Comparison of ENCODE assay signal across 12 mouse cellular contexts in the genomic region with DNA sequence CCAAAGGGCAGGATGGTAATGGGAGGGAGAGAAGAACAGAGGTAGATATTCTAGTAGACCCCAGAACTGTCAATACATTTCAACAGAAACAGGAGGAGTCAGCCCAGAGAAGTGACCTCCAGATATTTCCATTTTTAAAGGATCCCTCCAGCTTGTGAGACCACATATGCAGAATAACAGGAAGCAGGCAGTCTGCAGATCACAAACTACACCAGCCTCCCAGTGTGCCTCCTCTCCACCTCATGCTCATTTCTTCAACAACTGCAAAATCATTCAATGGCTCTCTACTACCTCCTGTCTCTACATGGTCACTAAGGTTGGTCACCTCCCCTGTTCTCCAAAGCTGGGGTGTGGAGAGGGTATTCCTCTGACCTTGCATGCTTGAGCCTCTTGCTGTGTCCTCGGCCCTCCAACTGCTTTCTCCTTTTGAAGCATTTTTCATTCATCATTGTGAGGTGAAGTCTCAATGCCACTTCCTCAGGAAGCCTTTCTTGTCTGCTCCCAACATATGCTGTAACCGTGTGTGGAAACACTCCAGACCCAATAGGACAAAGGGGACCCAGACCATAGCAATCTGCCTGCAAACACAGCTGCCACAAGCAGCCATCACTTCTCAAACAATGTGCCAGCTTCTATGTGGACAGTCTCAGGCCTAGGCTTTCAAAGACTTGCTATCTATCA. TPM values are rescaled to one million over a fixed set of nuclear protein-coding genes. Genes with fewer than 3 reads are reported as not detected.
DNase-seq lines count a peak whose midpoint lies in the region; ATAC-seq lines count a peak whose summit lies in the region.
"Had no signal": no experiment of that assay in that cellular context is flagged by ENCODE, and none has a peak within 500 bp of the region (broad histone marks: within the 10 kb centered on the region; RNA-seq: fewer than 3 reads in every experiment).

No protein-coding gene starts in this region.

- H3K9me3 ChIP-seq in heart, embryonic 13.5 days = no peaks in the 10 kb centered on the region
- H3K9me3 ChIP-seq in liver, embryonic 16.5 days (replicated peaks; ENCODE audit: control insufficient read depth, low read length) = no peaks in the 10 kb centered on the region
- no peaks in the 10 kb centered on the region for H3K9me3 ChIP-seq in intestine, embryonic 15.5 days
- no peaks in the 10 kb centered on the region for H3K9me3 ChIP-seq in hindbrain, embryonic 14.5 days (ENCODE audit: control insufficient read depth, low read length)
- H3K9me3 ChIP-seq: limb, embryonic 15.5 days had no signal

- peaks cover 51% of the 10 kb centered on the region for H3K4me1 ChIP-seq in heart, embryonic 13.5 days
- H3K4me1 ChIP-seq in liver, embryonic 16.5 days (ENCODE audit: control insufficient read depth, low read depth, low read length) = peaks cover 58% of the 10 kb centered on the region
- H3K4me1 ChIP-seq in intestine, embryonic 15.5 days (replicated peaks) = peaks cover 14% of the 10 kb centered on the region; the same call in 1 of the 2 replicates
- peaks cover under 1% of the 10 kb centered on the region; the same call in 1 of the 2 replicates for H3K4me1 ChIP-seq in hindbrain, embryonic 14.5 days (replicated peaks; ENCODE audit: control insufficient read depth, insufficient read depth, low read length)

- peaks cover 16% of the 10 kb centered on the region for H3K27me3 ChIP-seq in heart, embryonic 13.5 days (replicated peaks)
- no peaks in the 10 kb centered on the region for H3K27me3 ChIP-seq in liver, embryonic 16.5 days (ENCODE audit: control insufficient read depth, insufficient read depth, low read depth, low read length)
- H3K27me3 ChIP-seq in intestine, embryonic 15.5 days (replicated peaks) = peaks cover 4% of the 10 kb centered on the region; the same call in 1 of the 2 replicates
- peaks cover 33% of the 10 kb centered on the region for H3K27me3 ChIP-seq in hindbrain, embryonic 14.5 days (ENCODE audit: control insufficient read depth, insufficient read depth, low read length)

- DNase-seq in heart, adult 11 months = no peak
- DNase-seq in 416B (ENCODE audit: low read depth) = peak; percentile 93
- no peak for DNase-seq in embryo, embryonic 10 days (ENCODE audit: low spot score)
- no peak for DNase-seq in hindbrain, embryonic 14.5 days (ENCODE audit: low spot score)
- DNase-seq: cerebellum, postnatal 36 days; gastrocnemius, postnatal 25 days had no signal

- no peak for ATAC-seq in heart, embryonic 13.5 days (ENCODE audit: extremely low read depth, insufficient number of reproducible peaks, low FRiP score, low TSS enrichment)
- peak; percentile 13 for ATAC-seq in activated CD4-positive, CD25-positive, alpha-beta regulatory T cell, adult 4 months
- ATAC-seq in liver, embryonic 16.5 days (ENCODE audit: low read depth) = no peak
- ATAC-seq in intestine, embryonic 15.5 days = no peak
- ATAC-seq in hindbrain, embryonic 14.5 days (ENCODE audit: low FRiP score) = no peak
- ATAC-seq: hindbrain, postnatal 0 days had no signal

- no peak overlapping the region for H3K9ac ChIP-seq in heart, embryonic 13.5 days
- H3K9ac ChIP-seq in liver, embryonic 16.5 days (ENCODE audit: low read depth, low read length) = no peak overlapping the region
- H3K9ac ChIP-seq in intestine, embryonic 15.5 days = no peak overlapping the region
- no peak overlapping the region for H3K9ac ChIP-seq in hindbrain, embryonic 14.5 days
- H3K9ac ChIP-seq: limb, embryonic 15.5 days had no signal

- whole genome bisulfite sequencing in heart, embryonic 13.5 days = 34% methylated on average over 2 of the region's 2 CpGs
- 27% methylated on average over 2 of the region's 2 CpGs for WGBS in liver, embryonic 16.5 days (ENCODE audit: insufficient replicate concordance)
- 65% methylated on average over 2 of the region's 2 CpGs for WGBS in intestine, embryonic 15.5 days
- WGBS in hindbrain, embryonic 14.5 days = 34% methylated on average over 2 of the region's 2 CpGs

- no peaks in the 10 kb centered on the region for H3K36me3 ChIP-seq in heart, embryonic 13.5 days
- no peaks in the 10 kb centered on the region for H3K36me3 ChIP-seq in liver, embryonic 16.5 days (ENCODE audit: control insufficient read depth, insufficient read depth)
- no peaks in the 10 kb centered on the region for H3K36me3 ChIP-seq in intestine, embryonic 15.5 days
- H3K36me3 ChIP-seq in hindbrain, embryonic 14.5 days (replicated peaks; ENCODE audit: control insufficient read depth, insufficient read depth) = no peaks in the 10 kb centered on the region
- H3K36me3 ChIP-seq: limb, embryonic 15.5 days had no signal

- peak overlapping the region; percentile 58; the same call in 1 of the 2 replicates for H3K27ac ChIP-seq in heart, embryonic 13.5 days (replicated peaks)
- H3K27ac ChIP-seq in liver, embryonic 16.5 days (ENCODE audit: low read length) = 0 out of 2 replicates have a peak overlapping the region, but pooled peaks have one; percentile 9
- H3K27ac ChIP-seq in intestine, embryonic 15.5 days = no peak overlapping the region
- no peak overlapping the region for H3K27ac ChIP-seq in hindbrain, embryonic 14.5 days
- H3K27ac ChIP-seq: hindbrain, postnatal 0 days; limb, embryonic 15.5 days had no signal

- H3K4me3 ChIP-seq in heart, embryonic 13.5 days = no peak overlapping the region
- H3K4me3 ChIP-seq in liver, embryonic 16.5 days (ENCODE audit: low read depth, low read length) = no peak overlapping the region
- no peak overlapping the region for H3K4me3 ChIP-seq in intestine, embryonic 15.5 days (replicated peaks)
- H3K4me3 ChIP-seq in hindbrain, embryonic 14.5 days (replicated peaks; ENCODE audit: low read length) = no peak overlapping the region
- H3K4me3 ChIP-seq: limb, embryonic 15.5 days had no signal

- H3K4me2 ChIP-seq in heart, embryonic 13.5 days = no peak overlapping the region
- no peak overlapping the region for H3K4me2 ChIP-seq in liver, embryonic 16.5 days (ENCODE audit: low read depth, low read length)
- H3K4me2 ChIP-seq in intestine, embryonic 15.5 days (replicated peaks) = no peak overlapping the region
- H3K4me2 ChIP-seq in hindbrain, embryonic 14.5 days (replicated peaks) = no peak overlapping the region
- H3K4me2 ChIP-seq: limb, embryonic 15.5 days had no signal

RNA-seq across cellular contexts. Expression of a gene that starts 7.1 kb away (rescaled TPM):
- polyA plus RNA-seq in heart, embryonic 13.5 days (2015; fragmentation: Nextera tagmentation; extraction: Ambion mirVana) = 3.3 and 4.5 TPM in 2 replicates
- 1 to 10 TPM; 4.7 to 9.8 TPM for polyA plus RNA-seq in activated CD4-positive, CD25-positive, alpha-beta regulatory T cell, adult 4 months (2017; shearing (Covaris generic))
- 4.4 and 6.6 TPM in 2 replicates for polyA plus RNA-seq in liver, embryonic 16.5 days (2015; fragmentation: Nextera tagmentation; extraction: Ambion mirVana)
- polyA plus RNA-seq in intestine, embryonic 15.5 days (2015; fragmentation: Nextera tagmentation; extraction: Ambion mirVana) = 8.8 and 11.9 TPM in 2 replicates
- polyA plus RNA-seq in hindbrain, embryonic 14.5 days (2014; fragmentation: Nextera tagmentation; extraction: Ambion mirVana) = 2.3 and 4.6 TPM in 2 replicates

Comparison
In these comparisons a context has a peak if more than half of its experiments do, and no peak if none do; other contexts are left out.
1. H3K27ac ChIP-seq: peak in heart, embryonic 13.5 days (single experiment) and liver, embryonic 16.5 days (single experiment); none in intestine, embryonic 15.5 days (single experiment) and hindbrain, embryonic 14.5 days (single experiment).